Mouse (Mus musculus) c-Kit-positive CD71-negative TER-119-negative erythroid progenitor cells, embryonic 14.5 days (primary cell): ENCODE data around the gene Arhgef11.

Experiments used
- DNase-seq: peaks from one replicate; pipeline ENCODE4 v3.0.0-alpha.2; 2013; ENCODE audit warnings: low read depth

The Arhgef11 gene

GRCm38 (mm10) chr3:87661291-87661690 is 43.9 kb downstream of the Arhgef11 start:
- no peak for DNase-seq

GRCm38 (mm10) chr3:87718525-87718924 is 101.2 kb downstream of the Arhgef11 start:
- DNase-seq: no peak

GRCm38 (mm10) chr3:87724556-87724955 is 107.2 kb downstream of the Arhgef11 start:
- DNase-seq: no peak

- DNase-seq: no peak
These were observed 108.2 kb downstream of the Arhgef11 start for GRCm38 (mm10) chr3:87725396-87726160.

- DNase-seq: no peak
These were observed 108.8 kb downstream of the Arhgef11 start for GRCm38 (mm10) chr3:87726191-87726590.

GRCm38 (mm10) chr3:87728696-87729095 is 111.3 kb downstream of the Arhgef11 start:
- no peak for DNase-seq

GRCm38 (mm10) chr3:87733098-87733497 is 115.7 kb downstream of the Arhgef11 start:
- DNase-seq: no peak

- DNase-seq: no peak
These were observed 116.8 kb downstream of the Arhgef11 start for GRCm38 (mm10) chr3:87733984-87734761.

- DNase-seq: no peak
These were observed 118.0 kb downstream of the Arhgef11 start for GRCm38 (mm10) chr3:87735335-87735734.

GRCm38 (mm10) chr3:87738906-87739305 is 121.5 kb downstream of the Arhgef11 start:
- DNase-seq: no peak

GRCm38 (mm10) chr3:87742013-87742412 is 124.7 kb downstream of the Arhgef11 start:
- no peak for DNase-seq

- no peak for DNase-seq
These were observed 125.4 kb downstream of the Arhgef11 start for GRCm38 (mm10) chr3:87742735-87743134.

- no peak for DNase-seq
These were observed 126.6 kb downstream of the Arhgef11 start for GRCm38 (mm10) chr3:87743927-87744326.

GRCm38 (mm10) chr3:87745036-87745659 is 127.8 kb downstream of the Arhgef11 start:
- no peak for DNase-seq

- DNase-seq: no peak
These were observed 131.1 kb downstream of the Arhgef11 start, which contains the start of gene Lrrc71 for GRCm38 (mm10) chr3:87748431-87748830. Gene Lrrc71, minus strand, starts transcription at chr3:87748625.

- peak; percentile 38 for DNase-seq
These were observed 131.7 kb downstream of the Arhgef11 start for GRCm38 (mm10) chr3:87749036-87749435.

GRCm38 (mm10) chr3:87749977-87750376 is 132.6 kb downstream of the Arhgef11 start:
- DNase-seq: no peak

- no peak for DNase-seq
These were observed 135.2 kb downstream of the Arhgef11 start for GRCm38 (mm10) chr3:87752567-87752966.

GRCm38 (mm10) chr3:87753829-87754228 is 136.5 kb downstream of the Arhgef11 start:
- DNase-seq: no peak

- no peak for DNase-seq
These were observed 138.6 kb downstream of the Arhgef11 start for GRCm38 (mm10) chr3:87755964-87756363.

GRCm38 (mm10) chr3:87756488-87756887 is 139.1 kb downstream of the Arhgef11 start:
- no peak for DNase-seq

GRCm38 (mm10) chr3:87758641-87759040 is 141.3 kb downstream of the Arhgef11 start:
- DNase-seq: no peak
